Mouse (Mus musculus): Measurements from ENCODE around the gene Lrrc18.

Gene Lrrc18

GRCm38 (mm10) chr14:33045217-33045616 lies 54.0 kb downstream of the Lrrc18 start:
- no peak for DNase-seq (ENCODE audit: low spot score in 2 of 2)

DNA sequence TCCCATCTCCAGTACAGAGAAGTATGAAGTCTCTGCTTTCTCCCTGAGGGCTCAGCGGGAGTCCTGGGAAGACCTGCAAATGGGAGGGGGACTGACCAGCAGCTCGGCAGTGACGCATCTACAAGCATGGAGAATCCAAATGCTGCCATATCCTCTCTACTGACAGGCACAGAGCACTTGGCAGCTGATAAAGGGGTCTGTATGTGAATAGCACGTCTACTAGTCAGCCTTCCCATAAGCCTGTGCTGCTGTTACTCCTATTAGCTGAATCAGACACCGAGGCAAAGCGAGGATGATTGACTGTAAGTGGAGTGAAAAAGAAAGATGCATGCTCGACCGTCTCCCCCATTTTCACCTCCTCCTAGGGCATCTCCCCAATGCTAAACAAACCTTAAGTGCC lies 62.3 kb downstream of the Lrrc18 start:
- DNase-seq (ENCODE audit: low spot score in 2 of 2): no peak

DNA sequence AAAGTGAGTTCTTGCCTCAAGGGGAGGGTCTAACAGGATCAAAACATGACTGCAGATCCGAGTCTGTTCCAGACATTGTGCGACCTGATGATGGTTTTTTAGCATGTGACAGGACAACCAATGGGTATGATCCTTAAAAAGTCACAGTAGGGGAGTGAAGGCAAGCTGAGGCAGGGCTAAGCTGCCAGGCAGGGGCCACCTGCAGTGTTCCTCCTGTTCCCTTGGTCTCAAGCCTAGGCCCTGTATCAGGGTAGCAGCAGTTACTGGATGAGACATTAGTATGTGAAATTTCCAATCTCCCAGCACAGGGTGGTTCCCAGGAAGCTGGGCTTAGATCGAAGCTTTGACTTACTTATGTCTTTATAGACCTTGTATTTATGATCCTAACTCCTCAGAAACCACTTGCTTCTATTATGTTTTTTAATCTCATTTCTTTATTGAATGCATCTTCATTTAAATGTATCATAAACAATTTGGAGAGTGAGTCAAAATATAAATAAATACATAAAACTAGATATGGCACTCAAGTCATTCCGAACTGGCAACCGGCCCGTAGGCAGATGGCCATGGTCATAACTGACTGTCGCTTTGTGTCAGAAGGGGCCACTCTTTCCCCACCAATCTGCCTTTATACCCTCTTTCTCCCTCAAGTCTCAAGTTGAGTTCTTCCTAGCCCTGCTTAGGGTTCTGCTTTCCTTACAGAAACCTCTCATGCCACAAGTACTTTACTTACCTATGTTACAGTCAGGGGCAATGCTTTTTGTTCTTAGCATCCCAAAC lies 67.9 kb downstream of the Lrrc18 start:
- DNase-seq (ENCODE audit: low spot score in 2 of 2): no peak

- no peak for DNase-seq (ENCODE audit: low spot score in 2 of 2)
These were observed 71.8 kb downstream of the Lrrc18 start for GRCm38 (mm10) chr14:33062996-33063395.
